Mouse (Mus musculus): ENCODE data around the gene Dgka. TPM values are rescaled to one million over a fixed set of nuclear protein-coding genes. Genes with fewer than 3 reads are reported as not detected.

The Dgka gene
- polyA plus RNA-seq, 1 experiment = 13.2 TPM

DNA sequence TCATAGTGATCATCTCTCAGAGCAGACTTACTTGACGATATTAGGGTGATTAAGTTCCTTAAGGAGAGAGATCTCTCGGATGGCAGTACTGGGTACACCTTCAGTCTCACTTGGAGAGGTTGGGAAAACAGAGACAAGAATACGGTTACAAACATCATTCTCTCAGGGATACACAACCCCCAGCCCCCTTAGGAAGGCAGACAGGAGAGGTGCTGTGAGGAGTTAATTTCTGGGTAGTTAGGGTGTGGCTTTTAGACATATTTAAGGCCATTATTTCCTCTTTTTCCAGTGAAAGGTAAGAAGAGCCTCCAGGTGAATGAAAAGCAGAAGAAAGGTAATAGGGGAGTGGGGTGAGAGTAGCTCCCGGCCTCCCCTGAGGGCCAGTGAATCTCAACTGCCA lies 40.8 kb downstream of the Dgka start, which contains the start of gene Pmel:
Pmel (plus strand) TSS at position 301 of the 400 bp plus-strand sequence.
- no peaks in the 10 kb centered on the region for H3K27me3 ChIP-seq (ENCODE audit: control insufficient read depth, insufficient read depth, insufficient read length)
- H3ac ChIP-seq (ENCODE audit: control insufficient read depth, insufficient read length) = peak within 1 kb of the TSS; percentile 3
- peaks cover 12% of the 10 kb centered on the region for H3K79me2 ChIP-seq (ENCODE audit: control insufficient read depth, insufficient read depth)
- peak within 1 kb of the TSS; percentile 89 for H3K4me2 ChIP-seq (ENCODE audit: low read depth)
- H3K36me3 ChIP-seq (ENCODE audit: control insufficient read depth, insufficient read depth) = peaks cover 21% of the 10 kb centered on the region
- peak within 1 kb of the TSS; percentile 75 for H3K4me3 ChIP-seq
- TF ChIP-seq POLR2AphosphoS2 (IDR thresholded peaks at IDR 0.05; ENCODE audit: insufficient read length, low read depth) = no peak
- no peak for TF ChIP-seq REST (IDR thresholded peaks at IDR 0.05; ENCODE audit: insufficient read depth, insufficient read length)
- no peak for TF ChIP-seq SRF (IDR thresholded peaks at IDR 0.05; ENCODE audit: control insufficient read depth, insufficient read length, low read depth)
- TF ChIP-seq MYOG (IDR thresholded peaks at IDR 0.05; ENCODE audit: control insufficient read depth in 1 of 3, insufficient read depth in 1 of 3, insufficient read length in 2 of 3, low read depth in 2 of 3) = no peak
- no peak for TF ChIP-seq POLR2A (IDR thresholded peaks at IDR 0.05; ENCODE audit: insufficient read length, low read depth)
- TF ChIP-seq TCF12 (IDR thresholded peaks at IDR 0.05; ENCODE audit: insufficient read depth, poor library complexity, severe bottlenecking) = no peak
- no peak for TF ChIP-seq MAX (IDR thresholded peaks at IDR 0.05; ENCODE audit: low read depth)
- no peak for TF ChIP-seq E2F4 (IDR thresholded peaks at IDR 0.05; ENCODE audit: insufficient read depth)
- TF ChIP-seq TCF3 (IDR thresholded peaks at IDR 0.05; ENCODE audit: insufficient read length, low read depth) = no peak
- TF ChIP-seq CEBPB (IDR thresholded peaks at IDR 0.05; ENCODE audit: insufficient read depth, poor library complexity, severe bottlenecking) = no peak
- no peak for TF ChIP-seq MYOD1 (IDR thresholded peaks at IDR 0.05; ENCODE audit: control insufficient read depth in 1 of 3, insufficient read length in 2 of 3, low read depth in 2 of 3)
- TF ChIP-seq USF1 (IDR thresholded peaks at IDR 0.05; ENCODE audit: low read depth) = no peak

- Histone ChIP-seq H3K27me3 (ENCODE audit: control insufficient read depth, insufficient read depth, insufficient read length) (no peaks in the 10 kb centered on the region), H3K36me3 (ENCODE audit: control insufficient read depth, insufficient read depth) (peaks cover 21% of the 10 kb centered on the region), H3K4me2 (ENCODE audit: low read depth) (peak overlapping the region; percentile 2), H3K79me2 (ENCODE audit: control insufficient read depth, insufficient read depth) (peaks cover 12% of the 10 kb centered on the region), H3ac (ENCODE audit: control insufficient read depth, insufficient read length) (no peak overlapping the region), H3K4me3 (no peak overlapping the region)
- TF ChIP-seq POLR2A (IDR thresholded peaks at IDR 0.05; ENCODE audit: insufficient read length, low read depth) = no peak
- TF ChIP-seq REST (IDR thresholded peaks at IDR 0.05; ENCODE audit: insufficient read depth, insufficient read length) = no peak
- no peak for TF ChIP-seq USF1 (IDR thresholded peaks at IDR 0.05; ENCODE audit: low read depth)
- no peak for TF ChIP-seq POLR2AphosphoS2 (IDR thresholded peaks at IDR 0.05; ENCODE audit: insufficient read length, low read depth)
- TF ChIP-seq MYOG (IDR thresholded peaks at IDR 0.05; ENCODE audit: control insufficient read depth in 1 of 3, insufficient read depth in 1 of 3, insufficient read length in 2 of 3, low read depth in 2 of 3) = peak in 1 of 3 experiments; percentile 20
- no peak for TF ChIP-seq SRF (IDR thresholded peaks at IDR 0.05; ENCODE audit: control insufficient read depth, insufficient read length, low read depth)
- no peak for TF ChIP-seq E2F4 (IDR thresholded peaks at IDR 0.05; ENCODE audit: insufficient read depth)
- no peak for TF ChIP-seq CEBPB (IDR thresholded peaks at IDR 0.05; ENCODE audit: insufficient read depth, poor library complexity, severe bottlenecking)
- peak in 1 of 3 experiments; percentile 27 for TF ChIP-seq MYOD1 (IDR thresholded peaks at IDR 0.05; ENCODE audit: control insufficient read depth in 1 of 3, insufficient read length in 2 of 3, low read depth in 2 of 3)
Observed at GRCm38 (mm10) chr10:128702328-128703007, 42.2 kb downstream of the Dgka start.

- no peak overlapping the region for H3ac ChIP-seq (ENCODE audit: control insufficient read depth, insufficient read length)
- TF ChIP-seq POLR2A (IDR thresholded peaks at IDR 0.05; ENCODE audit: insufficient read length, low read depth) = no peak
- peak; percentile 23 to 74 (median 60) for TF ChIP-seq MYOG (IDR thresholded peaks at IDR 0.05; ENCODE audit: control insufficient read depth in 1 of 3, insufficient read depth in 1 of 3, insufficient read length in 2 of 3, low read depth in 2 of 3)
- no peak for TF ChIP-seq POLR2AphosphoS2 (IDR thresholded peaks at IDR 0.05; ENCODE audit: insufficient read length, low read depth)
- TF ChIP-seq MYOD1 (IDR thresholded peaks at IDR 0.05; ENCODE audit: control insufficient read depth in 1 of 3, insufficient read length in 2 of 3, low read depth in 2 of 3) = peak; percentile 5 to 85 (median 81)
- TF ChIP-seq TCF12 (IDR thresholded peaks at IDR 0.05; ENCODE audit: insufficient read depth, poor library complexity, severe bottlenecking) = peak; percentile 66
- TF ChIP-seq USF1 (IDR thresholded peaks at IDR 0.05; ENCODE audit: low read depth) = peak; percentile 55
- no peak for TF ChIP-seq TCF3 (IDR thresholded peaks at IDR 0.05; ENCODE audit: insufficient read length, low read depth)
- TF ChIP-seq MAX (IDR thresholded peaks at IDR 0.05; ENCODE audit: low read depth) = no peak
- TF ChIP-seq CEBPB (IDR thresholded peaks at IDR 0.05; ENCODE audit: insufficient read depth, poor library complexity, severe bottlenecking) = no peak
- TF ChIP-seq SRF (IDR thresholded peaks at IDR 0.05; ENCODE audit: control insufficient read depth, insufficient read length, low read depth) = no peak
- TF ChIP-seq E2F4 (IDR thresholded peaks at IDR 0.05; ENCODE audit: insufficient read depth) = no peak
- TF ChIP-seq REST (IDR thresholded peaks at IDR 0.05; ENCODE audit: insufficient read depth, insufficient read length) = no peak
- peaks cover 12% of the 10 kb centered on the region for H3K79me2 ChIP-seq (ENCODE audit: control insufficient read depth, insufficient read depth)
- no peak overlapping the region for H3K4me3 ChIP-seq
- H3K36me3 ChIP-seq (ENCODE audit: control insufficient read depth, insufficient read depth) = peaks cover 21% of the 10 kb centered on the region
- H3K27me3 ChIP-seq (ENCODE audit: control insufficient read depth, insufficient read depth, insufficient read length) = no peaks in the 10 kb centered on the region
- no peak overlapping the region for H3K4me2 ChIP-seq (ENCODE audit: low read depth)
Observed at GRCm38 (mm10) chr10:128700712-128701111, 43.9 kb downstream of the Dgka start.

DNA sequence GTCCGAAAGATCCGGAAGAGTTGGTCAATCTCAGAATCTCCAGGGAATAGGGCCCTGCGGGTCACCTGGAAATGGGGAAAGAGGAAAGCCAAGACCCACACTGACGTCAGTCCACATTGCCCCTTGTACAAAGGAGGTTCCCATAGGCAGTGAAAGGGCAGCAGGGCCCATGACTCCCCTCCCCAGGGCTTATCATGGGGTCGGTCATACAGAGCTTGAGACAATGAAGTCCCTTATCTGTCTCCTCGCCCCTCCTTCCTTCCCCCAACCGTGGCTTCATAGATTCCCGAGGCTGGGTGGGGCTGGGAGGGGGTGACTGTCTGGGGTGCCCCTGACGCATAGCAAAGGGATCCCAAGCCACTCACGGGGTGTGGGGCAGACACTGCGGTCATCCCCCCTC lies 45.0 kb downstream of the Dgka start:
- Histone ChIP-seq H3ac (ENCODE audit: control insufficient read depth, insufficient read length) (no peak overlapping the region), H3K27me3 (ENCODE audit: control insufficient read depth, insufficient read depth, insufficient read length) (no peaks in the 10 kb centered on the region), H3K4me3 (no peak overlapping the region), H3K36me3 (ENCODE audit: control insufficient read depth, insufficient read depth) (peaks cover 21% of the 10 kb centered on the region), H3K4me2 (ENCODE audit: low read depth) (no peak overlapping the region), H3K79me2 (ENCODE audit: control insufficient read depth, insufficient read depth) (peaks cover 22% of the 10 kb centered on the region)
- TF ChIP-seq MAX (IDR thresholded peaks at IDR 0.05; ENCODE audit: low read depth) (no peak), TCF12 (IDR thresholded peaks at IDR 0.05; ENCODE audit: insufficient read depth, poor library complexity, severe bottlenecking) (no peak), POLR2AphosphoS2 (IDR thresholded peaks at IDR 0.05; ENCODE audit: insufficient read length, low read depth) (no peak), POLR2A (IDR thresholded peaks at IDR 0.05; ENCODE audit: insufficient read length, low read depth) (no peak), TCF3 (IDR thresholded peaks at IDR 0.05; ENCODE audit: insufficient read length, low read depth) (no peak), USF1 (IDR thresholded peaks at IDR 0.05; ENCODE audit: low read depth) (no peak), REST (IDR thresholded peaks at IDR 0.05; ENCODE audit: insufficient read depth, insufficient read length) (no peak), MYOD1 (IDR thresholded peaks at IDR 0.05; ENCODE audit: control insufficient read depth in 1 of 3, insufficient read length in 2 of 3, low read depth in 2 of 3) (no peak), MYOG (IDR thresholded peaks at IDR 0.05; ENCODE audit: control insufficient read depth in 1 of 3, insufficient read depth in 1 of 3, insufficient read length in 2 of 3, low read depth in 2 of 3) (no peak), CEBPB (IDR thresholded peaks at IDR 0.05; ENCODE audit: insufficient read depth, poor library complexity, severe bottlenecking) (no peak), SRF (IDR thresholded peaks at IDR 0.05; ENCODE audit: control insufficient read depth, insufficient read length, low read depth) (no peak), E2F4 (IDR thresholded peaks at IDR 0.05; ENCODE audit: insufficient read depth) (no peak)
